Mouse (Mus musculus): ENCODE results near the gene Trp53bp2.

The Trp53bp2 gene

DNA sequence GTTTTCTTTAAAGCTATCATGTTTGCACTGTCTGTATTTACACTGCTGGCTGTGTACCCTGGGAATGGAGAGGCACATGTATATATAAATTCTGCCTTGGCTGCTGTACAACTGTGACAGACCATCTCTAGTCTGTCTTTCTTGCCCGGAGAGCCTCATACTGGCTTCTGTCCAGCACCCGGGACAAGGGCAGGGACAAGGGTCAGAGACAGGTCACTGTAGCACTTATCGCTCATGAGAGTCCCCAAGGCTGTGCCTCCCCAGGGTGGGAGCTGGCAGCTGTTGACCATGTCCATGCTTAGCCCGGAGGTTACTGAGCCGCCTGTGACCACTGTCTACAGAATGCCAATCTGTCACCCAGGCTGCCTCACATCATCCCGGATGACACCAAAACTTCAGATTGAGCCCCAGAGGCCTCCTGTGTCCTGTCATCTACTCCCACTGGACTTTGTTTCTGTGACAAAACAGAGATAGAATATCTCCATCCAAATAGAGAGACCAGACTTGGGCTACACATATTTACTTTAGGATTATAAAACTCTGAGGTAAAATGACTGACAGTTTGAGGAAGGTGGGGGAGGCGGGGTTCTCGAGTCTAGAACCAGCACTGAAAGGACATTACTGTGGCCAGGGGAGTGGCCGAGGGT is 90.6 kb downstream of the Trp53bp2 start:
- in situ Hi-C loops (cut with MboI, MseI) = loop anchor here (25.0 kb wide), 1 partner anchor 1662 kb away; no protein-coding TSS in a partner anchor

DNA sequence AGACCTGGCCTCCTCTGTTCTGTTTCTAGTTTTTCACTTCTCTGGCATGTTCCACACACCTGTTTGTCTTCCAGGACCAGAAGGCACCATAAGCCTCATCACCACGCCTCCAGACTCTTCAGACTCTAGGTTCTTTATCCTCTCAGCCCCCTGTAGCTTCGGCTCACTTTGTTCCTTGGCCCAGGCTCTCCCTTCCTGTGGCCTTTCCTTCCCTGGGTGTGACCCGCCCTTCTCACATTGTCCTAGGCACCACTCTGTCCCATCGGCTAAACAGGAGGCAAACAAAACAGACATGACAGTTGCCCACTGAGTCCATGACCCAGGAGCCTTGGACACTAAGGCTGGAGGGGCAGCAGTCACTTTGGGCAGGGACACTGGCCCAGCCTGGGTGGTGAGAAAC is 91.3 kb downstream of the Trp53bp2 start:
- in situ Hi-C loops (cut with MboI, MseI) = loop anchor here (25.0 kb wide), 1 partner anchor 1663 kb away; no protein-coding TSS in a partner anchor

DNA sequence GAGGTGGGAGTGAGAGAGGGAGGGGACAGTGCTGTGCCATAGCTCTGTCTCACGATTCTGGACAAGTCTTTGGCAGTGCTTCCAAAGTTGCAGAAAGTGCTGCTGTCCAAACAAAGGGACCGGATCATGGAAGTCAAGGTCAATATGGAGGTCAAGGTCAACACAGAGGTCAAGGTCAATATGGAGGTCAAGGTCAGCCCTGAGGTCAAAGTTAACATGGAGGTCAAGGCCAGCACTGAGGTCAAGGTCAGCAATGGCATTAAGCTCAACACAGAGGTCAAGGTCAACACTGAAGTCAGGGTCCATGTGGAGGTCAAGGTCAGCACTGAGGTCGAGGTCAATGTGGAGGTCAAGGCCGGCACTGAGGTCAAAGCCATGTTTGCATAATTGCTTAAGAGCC is 91.9 kb downstream of the Trp53bp2 start:
- in situ Hi-C loops (cut with MboI, MseI) = loop anchor here (25.0 kb wide), 1 partner anchor 1664 kb away; no protein-coding TSS in a partner anchor

DNA sequence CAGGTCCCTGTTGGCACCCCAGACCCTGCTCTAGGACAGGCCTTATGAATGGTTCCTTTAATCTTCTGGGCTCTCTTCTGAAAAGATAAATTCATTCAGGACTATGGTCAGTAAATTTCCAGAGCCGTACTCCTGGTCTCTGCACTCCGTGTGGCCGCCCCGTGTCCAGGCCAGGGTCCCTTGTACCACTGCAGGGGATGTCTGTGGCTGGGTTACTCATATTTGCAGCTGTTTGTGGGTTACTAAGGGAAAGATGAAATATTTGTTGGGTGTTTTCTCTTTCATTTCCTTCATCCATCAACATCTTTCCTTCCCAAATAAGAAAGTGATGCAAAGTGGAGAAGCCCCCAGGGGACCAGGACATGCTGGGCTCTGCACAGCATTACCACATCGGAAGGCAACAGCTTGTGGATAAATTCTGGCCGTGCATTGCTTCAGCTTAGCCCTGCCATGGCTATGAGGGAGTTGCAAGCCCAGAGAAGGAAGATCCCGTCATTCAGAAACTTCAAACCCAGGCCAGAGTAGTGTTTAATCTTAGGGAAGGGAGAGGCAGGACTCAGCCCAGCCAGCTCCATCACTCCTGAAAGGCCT is 92.9 kb downstream of the Trp53bp2 start:
- in situ Hi-C loops (cut with MboI, MseI) = loop anchor here (25.0 kb wide), 1 partner anchor 1665 kb away; no protein-coding TSS in a partner anchor

DNA sequence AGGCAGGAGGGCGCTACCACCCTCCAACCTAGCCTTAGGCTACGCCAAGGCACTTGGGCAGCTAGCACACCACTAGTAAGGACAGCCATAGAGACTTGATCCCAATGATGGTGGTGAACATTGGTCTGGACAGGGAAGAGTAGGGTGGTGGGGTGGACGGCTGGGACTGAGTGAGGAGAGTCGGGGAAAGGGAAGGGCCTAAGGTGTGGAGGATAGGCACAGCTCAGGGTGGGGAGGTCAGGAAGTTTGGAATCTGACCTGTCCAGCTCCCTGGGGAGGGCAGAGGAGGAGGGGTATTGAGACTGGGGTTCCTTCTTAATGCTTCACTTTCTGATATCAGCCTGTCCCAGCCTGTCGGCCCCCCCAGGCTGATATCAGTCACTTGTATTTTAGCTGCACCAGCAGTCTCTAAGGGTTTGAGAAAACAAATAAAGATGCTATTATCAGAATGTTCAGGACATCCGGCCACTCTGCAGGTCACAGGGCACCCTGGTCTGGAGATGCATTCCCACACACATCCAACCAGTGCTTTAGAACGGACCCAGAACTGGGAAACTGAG is 93.6 kb downstream of the Trp53bp2 start:
- in situ Hi-C loops (cut with MboI, MseI) = loop anchor here (25.0 kb wide), 1 partner anchor 1665 kb away; no protein-coding TSS in a partner anchor

DNA sequence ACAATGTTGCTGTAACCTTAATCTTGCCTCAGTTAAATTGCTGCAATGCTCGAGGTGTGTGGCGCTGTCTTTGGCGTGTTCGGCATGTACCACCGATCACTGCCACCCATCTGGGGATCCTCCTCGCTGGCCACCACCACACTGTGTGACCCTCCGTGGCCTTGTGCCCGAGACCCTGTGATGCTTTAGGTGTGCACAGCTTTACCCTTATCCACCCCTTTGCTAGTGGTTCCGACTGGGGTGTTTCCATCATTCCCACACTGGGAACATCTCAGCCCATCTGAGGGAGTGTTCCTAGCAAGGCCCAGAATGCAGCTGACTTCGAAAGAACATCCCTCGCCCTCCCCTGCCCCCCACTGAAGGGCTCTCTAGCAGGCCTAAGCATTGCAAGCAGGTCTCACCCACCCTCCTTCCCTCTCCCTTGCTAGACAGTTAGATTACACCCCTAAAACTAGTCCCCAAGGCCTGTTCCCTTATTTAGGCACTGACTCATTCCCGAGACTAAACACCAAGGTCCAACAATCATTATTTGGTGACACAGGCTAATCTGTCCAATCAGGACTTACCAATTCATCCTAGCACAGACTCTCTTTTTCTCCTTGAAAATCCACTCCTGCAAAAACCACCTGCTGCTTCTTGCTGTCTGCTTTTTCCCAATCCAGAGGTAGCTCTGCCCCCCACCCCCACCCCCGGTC is 94.4 kb downstream of the Trp53bp2 start:
- in situ Hi-C loops (cut with MboI, MseI) = loop anchor here (25.0 kb wide), 1 partner anchor 1666 kb away; no protein-coding TSS in a partner anchor

DNA sequence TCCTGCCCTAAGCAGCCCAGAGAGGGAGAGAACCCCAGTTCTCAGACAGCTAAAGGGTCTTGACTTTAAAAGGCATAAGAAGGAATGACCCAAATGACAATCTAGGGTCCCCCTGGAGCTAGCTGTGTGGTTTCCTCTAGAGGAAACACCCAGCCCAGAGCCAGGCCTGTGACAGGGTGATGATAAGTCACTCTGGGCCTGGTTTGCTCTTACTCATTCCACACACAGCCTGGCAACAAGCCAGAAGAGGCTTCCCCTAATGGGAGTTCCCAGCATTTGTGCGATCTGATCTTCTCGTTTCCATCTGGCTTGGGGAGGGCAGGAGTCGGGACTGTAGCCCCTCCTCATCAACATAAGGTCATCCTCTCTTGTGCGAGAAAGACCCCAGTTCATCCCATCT is 95.3 kb downstream of the Trp53bp2 start:
- in situ Hi-C loops (cut with MboI, MseI) = loop anchor here (25.0 kb wide), 1 partner anchor 1667 kb away; no protein-coding TSS in a partner anchor

DNA sequence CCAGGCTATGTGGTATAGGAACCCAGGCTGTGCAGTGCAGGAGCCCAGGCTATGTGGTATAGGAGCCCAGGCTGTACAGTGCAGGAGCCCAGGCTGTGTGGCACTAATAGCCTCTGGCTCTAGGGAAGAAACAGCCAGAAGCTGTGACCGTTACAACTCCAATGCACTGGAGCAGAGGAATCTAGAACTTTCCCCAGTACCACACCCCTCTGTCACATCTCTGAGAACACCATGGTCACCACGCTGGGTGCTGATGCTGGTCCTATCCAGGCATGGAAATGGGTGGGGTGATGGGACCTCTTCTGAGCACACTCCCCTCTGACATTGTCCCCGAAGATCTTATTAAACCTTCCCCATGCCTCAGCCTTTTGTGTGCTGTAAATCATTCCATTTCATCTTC is 96.3 kb downstream of the Trp53bp2 start:
- in situ Hi-C loops (cut with MboI, MseI) = loop anchor here (25.0 kb wide), 1 partner anchor 1668 kb away; no protein-coding TSS in a partner anchor

DNA sequence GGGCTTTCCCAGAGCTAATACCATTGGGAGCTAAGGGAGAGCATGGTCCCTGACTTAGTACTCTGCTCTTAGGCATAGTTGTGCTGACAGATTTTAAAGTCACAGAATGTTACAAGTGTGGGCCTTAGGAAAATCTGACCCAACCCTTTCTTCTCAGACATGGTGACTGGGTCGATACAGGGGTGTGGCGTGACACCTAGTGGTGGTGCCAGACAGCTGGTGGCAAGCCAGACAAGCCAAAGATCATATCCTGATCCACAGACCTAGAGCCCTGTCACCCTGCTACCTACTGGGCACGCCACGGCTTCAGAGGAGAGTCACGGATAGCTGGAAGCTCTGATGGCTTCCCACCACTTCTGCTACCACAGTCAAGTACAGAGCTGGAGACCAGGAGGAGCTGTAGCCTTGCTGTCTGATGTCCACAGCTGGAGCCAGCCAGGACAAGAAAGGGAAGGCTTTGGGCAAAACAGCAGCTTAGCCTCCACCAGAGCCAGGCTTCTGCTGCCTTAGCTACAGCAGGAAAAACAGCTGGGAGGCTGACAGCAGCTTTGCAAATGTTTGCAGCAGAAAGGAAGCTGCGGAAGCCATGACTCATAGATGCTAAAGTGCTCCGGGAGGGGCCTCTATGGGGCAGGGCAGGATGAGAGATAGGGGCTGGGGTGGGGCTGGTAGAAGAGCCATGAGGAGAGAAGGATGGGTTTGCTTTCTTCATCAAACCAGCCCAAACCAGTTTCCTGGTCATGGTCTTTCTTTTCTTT is 97.4 kb downstream of the Trp53bp2 start:
- in situ Hi-C loops (cut with MboI, MseI) = loop anchor here (25.0 kb wide), 1 partner anchor 1669 kb away; no protein-coding TSS in a partner anchor

DNA sequence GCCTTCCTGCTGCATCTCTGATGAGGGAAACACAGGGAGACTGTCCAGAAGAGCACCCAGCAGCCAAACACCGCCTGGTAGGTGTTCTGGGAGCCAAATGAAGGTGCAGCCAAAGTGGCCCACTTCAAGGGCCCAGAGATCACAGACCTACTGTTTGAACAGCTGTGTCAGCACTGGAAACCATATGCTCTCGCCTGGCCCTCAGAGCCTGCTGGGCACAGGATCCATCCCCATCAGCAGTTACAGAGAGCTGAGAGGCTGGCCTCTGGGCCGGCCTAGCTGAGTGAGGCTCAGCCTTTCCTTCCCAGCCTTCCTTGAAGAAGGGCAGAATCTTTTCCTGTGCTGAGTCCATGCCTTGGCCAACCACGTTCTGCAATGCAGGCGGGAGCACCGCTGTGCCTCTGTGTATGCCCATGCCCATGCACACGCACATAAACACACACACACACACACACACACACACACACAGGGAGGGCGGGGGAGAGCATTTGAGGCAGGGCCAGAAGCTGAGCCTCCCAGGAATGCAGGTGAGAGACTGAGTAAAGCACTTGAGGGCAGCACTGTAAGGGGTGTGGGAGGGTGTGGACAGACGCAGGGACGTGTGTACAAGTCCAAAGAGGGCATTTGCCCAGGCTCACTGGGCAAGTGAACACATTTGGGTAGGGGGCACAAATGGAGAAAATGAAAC is 100.3 kb downstream of the Trp53bp2 start:
- in situ Hi-C loops (cut with MboI, MseI) = loop anchor here (25.0 kb wide), 1 partner anchor 1672 kb away; no protein-coding TSS in a partner anchor

DNA sequence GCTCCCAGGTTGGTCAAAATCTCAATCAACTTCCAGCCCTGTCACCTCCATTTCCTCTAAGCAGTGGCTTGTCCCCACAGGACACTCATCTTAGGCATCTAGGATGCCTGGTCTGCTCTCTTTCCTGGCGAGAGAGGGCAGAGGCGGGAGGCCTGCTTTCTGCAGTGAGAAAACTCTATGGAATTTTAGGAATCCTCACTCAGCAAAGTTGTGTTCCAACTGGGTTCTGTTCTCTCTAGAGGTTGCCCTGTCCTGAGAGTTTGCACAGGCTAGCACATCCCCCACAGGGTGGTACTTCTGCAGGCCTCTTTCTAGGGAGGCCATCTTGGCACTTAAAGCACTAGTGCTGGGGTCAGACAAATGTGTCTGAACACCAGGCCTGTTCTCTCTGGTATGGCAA is 102.1 kb downstream of the Trp53bp2 start:
- in situ Hi-C loops (cut with MboI, MseI) = loop anchor here (25.0 kb wide), 1 partner anchor 1674 kb away; no protein-coding TSS in a partner anchor

DNA sequence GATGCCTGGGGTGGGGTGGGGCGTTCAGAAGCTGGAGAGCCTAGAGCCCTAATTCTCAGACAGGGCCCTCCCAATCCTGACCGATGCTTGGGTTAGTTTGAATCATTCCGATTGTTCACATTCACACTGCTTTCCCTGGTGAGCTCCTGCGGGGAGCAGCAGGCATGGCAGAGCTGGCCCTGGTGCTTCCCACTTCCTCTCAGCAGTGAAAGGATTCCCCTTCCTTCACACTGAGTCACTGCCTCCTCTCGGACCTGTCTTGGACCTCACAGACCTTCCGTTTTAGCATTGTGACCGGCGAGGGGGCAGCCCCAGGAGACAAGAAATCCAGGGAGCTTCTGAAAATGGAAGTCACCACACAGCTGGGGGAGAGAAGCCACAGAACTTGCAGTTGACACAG is 102.8 kb downstream of the Trp53bp2 start:
- in situ Hi-C loops (cut with MboI, MseI) = loop anchor here (25.0 kb wide), 1 partner anchor 1674 kb away; no protein-coding TSS in a partner anchor
